Mouse (Mus musculus) stomach, postnatal 0 days (tissue): ENCODE results near the gene Calml3.

Experiments
- CTCF ChIP-seq: IDR thresholded peaks from 2 replicates; pipeline ENCODE4 v1.5.1; 2016; ENCODE audit warnings: antibody characterized with exemption, low read depth, mild to moderate bottlenecking, moderate library complexity
- EP300 ChIP-seq: optimal IDR thresholded peaks from 2 replicates; pipeline ENCODE3; 2016; ENCODE audit warnings: antibody characterized with exemption

GRCm38 (mm10) chr13:3753291-3753690 lies 50.8 kb downstream of the Calml3 start:
- TF ChIP-seq CTCF (no peak), EP300 (no peak)
